Mouse (Mus musculus): ENCODE data around the gene Stx16.

Gene Stx16

DNA sequence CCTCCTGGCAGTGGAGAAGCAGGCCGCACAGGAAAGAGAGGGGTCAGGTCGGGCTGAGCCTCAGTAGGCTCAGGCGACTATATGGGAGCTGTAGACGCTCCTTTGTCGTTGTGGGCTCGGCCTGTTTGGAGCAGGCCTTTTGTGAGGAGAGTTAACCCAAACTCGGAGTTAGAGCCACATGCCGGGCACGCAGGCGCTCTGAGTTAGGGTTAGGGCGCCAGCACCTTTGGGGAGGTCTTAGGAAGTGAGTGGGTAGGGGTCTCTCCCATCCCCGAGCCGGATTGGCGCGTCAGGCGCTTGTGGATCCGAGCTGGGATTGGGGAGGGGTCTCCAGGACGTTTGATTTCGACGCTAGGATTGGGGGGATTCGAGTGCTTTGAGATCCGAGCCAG, 321 bp downstream of the Stx16 start:
- no peak for DNase-seq

DNA sequence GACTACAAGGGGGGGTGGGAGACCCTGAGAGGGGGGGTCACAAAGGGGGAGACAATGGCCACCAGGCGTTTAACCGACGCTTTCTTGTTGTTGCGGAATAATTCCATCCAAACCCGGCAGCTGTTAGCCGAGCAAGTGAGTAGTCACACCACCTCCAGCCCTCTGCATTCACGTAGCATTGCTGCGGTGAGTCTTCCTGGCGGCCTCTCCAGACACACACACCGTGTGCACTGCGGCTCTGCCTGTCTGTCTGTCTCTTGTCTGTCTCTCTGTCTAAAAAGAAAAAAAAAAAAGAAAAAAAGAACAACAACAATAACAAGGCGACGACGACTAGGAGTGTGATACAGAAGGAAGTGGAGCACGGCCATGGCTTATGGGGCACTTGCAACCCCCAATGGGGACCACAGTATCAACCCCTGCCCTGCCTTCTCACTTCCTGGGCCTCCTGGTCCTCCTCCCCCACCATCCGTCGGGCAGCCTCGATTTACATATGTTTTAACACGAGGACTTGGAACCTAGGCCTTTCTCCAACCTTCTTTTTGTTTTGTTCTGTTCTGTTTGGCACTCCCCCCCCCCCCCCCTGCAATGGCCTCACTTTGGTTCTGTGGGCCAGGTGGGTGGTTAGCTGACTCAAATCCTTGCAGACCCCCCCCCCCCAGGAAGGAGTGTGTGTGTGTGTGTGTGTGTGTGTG, 1.0 kb downstream of the Stx16 start:
- DNase-seq, result peak; percentile 30 to 49

GRCm38 (mm10) chr2:174077776-174078338, 1.7 kb downstream of the Stx16 start:
- no peak for DNase-seq

DNA sequence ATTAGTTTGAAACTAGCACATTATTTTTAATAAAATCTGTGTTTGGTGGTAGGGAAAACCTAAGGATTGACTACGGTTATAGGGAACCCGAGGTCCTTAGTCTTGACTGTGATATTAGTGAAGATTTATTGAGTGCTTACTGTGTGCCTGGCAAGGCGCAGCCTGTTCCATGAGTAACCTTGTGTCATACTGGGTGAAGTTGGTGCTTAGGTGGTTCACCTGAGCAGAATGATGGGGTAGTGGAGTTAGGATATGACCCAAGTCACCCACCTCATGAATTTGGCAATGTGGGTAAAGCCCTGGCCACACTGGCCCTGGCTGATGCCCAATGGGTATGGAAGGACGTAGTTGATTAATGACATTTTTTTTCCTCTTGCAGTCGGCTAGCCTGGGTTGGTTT, 5.7 kb downstream of the Stx16 start:
- no peak for DNase-seq

- no peak for DNase-seq
Measured at GRCm38 (mm10) chr2:174082380-174082918, 6.3 kb downstream of the Stx16 start.

DNA sequence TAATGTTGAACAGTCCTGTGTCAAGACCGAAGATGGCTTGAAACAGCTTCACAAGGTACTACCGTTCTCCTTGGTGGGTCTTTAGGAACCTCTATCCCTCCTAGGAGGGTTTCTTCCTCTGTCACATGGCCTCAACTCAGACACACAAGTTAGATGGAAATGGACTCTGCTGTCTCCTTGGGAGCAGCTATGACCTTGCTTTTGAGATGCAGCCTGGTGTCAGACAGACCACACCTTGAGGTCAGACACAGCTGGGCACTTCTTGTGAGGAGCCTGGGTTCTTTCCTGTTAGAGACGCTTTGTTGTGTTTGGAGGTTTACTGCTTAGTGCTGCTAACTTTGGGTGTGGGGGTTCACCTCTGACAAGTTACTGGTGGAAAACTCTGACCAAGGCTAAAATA, 19.0 kb downstream of the Stx16 start:
- no peak for DNase-seq

DNA sequence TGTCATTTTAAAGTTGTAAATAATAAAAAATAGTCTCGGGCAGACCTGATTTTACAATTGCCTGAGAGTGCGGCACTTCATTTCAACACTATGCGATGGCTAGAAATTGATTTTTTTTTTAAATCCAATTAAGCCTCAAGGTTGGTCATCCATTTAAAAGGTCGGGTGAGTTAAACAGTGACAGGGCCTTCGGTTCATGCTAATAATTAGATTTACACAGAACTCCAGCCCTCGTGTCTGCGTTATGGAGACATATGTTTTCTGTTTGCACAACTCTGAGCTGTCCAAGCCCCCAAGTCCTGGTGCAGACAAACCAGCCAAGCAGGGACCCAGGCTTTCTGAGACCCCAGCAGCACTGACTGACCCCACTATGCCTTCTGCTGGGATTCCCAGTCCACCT, 26.3 kb downstream of the Stx16 start:
- DNase-seq, result no peak

DNA sequence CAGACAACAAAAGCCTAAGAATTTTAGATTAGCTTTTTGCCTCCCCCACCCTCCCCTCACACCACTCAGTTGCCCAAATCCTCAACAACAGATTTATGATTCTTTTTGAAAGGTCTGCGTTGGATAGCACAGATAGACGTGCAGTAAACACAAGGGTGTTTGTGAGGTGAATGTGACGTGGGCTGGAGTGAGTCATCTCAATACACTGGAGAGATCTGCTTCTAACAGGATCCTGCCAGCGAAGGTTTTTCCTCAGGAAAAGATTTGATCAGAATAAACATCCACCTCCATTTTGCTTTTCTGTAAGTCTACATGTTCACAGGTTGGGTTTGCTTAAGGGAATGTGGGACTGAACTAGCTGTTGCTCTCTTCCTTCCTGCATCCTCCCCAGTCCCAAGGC, 27.4 kb downstream of the Stx16 start:
- DNase-seq, result no peak

DNA sequence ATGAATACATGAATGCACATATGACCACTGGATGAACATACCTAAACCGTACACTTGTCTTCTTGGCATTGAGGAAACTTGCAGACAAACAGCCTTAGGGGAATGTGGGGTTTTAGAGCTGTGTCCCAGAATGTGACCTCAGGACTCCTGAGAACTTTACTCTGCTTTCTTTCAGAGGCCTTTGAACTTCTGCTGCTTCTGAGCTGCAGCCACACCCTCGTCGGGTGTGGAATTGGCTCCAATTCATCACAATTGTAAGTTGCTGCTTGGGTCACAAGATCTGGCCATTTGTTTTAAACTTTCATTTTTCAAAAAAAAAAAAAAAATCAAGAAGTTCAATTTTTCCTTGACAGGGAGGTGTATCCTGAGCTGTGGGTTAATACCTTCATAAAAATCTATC, 31.3 kb downstream of the Stx16 start:
- no peak for DNase-seq

- peak; percentile 72 to 84 for DNase-seq
Measured at GRCm38 (mm10) chr2:174109991-174110782, 34.1 kb downstream of the Stx16 start, which contains the start of gene Npepl1. TSS of gene Npepl1 (plus strand) at chr2:174110349.

- peak in 1 of 2 experiments; percentile 59 for DNase-seq
Measured at GRCm38 (mm10) chr2:174110783-174111549, 34.9 kb downstream of the Stx16 start.

GRCm38 (mm10) chr2:174112931-174113330, 36.8 kb downstream of the Stx16 start:
- peak; percentile 61 to 78 for DNase-seq

GRCm38 (mm10) chr2:174114148-174114864, 38.2 kb downstream of the Stx16 start:
- no peak for DNase-seq

DNA sequence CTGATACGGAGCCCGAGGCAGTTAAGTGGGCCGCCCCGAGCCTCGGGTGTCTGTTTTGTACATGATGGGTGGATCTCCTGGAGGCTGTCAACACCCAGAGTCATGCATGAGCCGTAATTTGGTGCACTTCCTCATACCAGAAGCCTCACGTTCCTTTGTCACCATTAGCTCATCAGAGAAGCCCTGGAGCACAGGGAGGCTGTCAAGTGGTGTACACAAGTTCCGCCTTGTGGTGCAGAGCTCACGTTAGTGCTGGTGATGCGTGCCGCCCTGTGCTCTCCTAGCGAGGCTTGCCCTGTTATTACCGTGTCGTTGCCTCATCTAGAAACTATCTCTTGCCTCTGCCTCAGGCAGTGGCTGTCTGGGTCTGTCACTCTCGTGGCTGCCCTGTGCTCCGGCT, 40.8 kb downstream of the Stx16 start:
- no peak for DNase-seq

DNA sequence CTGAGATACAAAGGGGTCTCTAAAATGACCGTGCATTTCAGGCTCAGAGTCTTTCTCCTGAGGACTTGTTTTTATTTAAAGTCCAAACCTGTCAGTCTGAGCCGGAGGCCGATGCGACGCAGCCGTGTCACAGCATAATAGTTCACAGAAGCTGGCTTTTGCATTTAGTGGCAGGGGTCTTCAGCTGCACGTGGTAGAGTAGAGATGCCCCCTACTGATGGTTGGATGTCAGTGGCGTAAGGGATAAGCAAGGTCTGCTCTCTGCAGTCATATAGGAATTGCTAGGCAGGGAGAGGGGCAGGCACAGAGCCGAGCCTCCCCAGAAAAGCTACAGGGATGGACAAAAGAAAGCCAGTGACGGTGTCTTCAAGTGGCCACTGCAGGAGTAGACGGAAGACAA, 42.0 kb downstream of the Stx16 start:
- no peak for DNase-seq

GRCm38 (mm10) chr2:174119259-174119658, 43.2 kb downstream of the Stx16 start:
- DNase-seq, result no peak

- no peak for DNase-seq
Measured at GRCm38 (mm10) chr2:174120631-174121030, 44.5 kb downstream of the Stx16 start.

- peak; percentile 37 to 41 for DNase-seq
Measured at GRCm38 (mm10) chr2:174121411-174121947, 45.4 kb downstream of the Stx16 start.

DNA sequence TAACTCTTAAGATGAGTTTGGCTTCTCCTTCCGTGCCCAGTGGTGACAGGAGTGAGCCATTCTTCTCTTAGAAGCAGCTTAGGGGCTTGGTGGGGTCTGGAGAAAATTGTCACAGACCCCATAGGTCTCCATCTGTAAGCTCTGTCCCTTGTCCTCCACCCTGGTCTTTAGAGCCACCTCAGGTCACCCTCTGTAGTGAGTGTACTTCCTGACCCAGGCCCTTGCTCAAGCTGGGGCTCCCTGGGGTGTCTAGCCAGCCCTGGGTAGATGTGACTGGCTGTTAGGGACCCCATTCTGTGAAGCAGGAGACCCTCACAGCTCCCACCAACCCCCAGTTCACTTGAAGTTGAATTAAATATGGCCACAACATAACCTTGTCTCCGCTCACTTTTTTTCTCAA, 46.2 kb downstream of the Stx16 start:
- no peak for DNase-seq

GRCm38 (mm10) chr2:174123731-174124130, 47.6 kb downstream of the Stx16 start:
- no peak for DNase-seq

GRCm38 (mm10) chr2:174126522-174127375, 50.6 kb downstream of the Stx16 start:
- peak; percentile 71 to 81 for DNase-seq

Data from kidney, postnatal 4 days (tissue).